Mouse (Mus musculus): ENCODE data around the gene Fcamr. TPM values are rescaled to one million over a fixed set of nuclear protein-coding genes. Genes with fewer than 3 reads are reported as not detected.

The Fcamr gene
- total RNA-seq (2021): not detected
- long read RNA-seq, experiment 1: 0 reads
- long read RNA-seq, experiment 2: 0 reads

- Histone ChIP-seq H3K4me3 (no peak within 1 kb of the TSS), H3K27ac (no peak within 1 kb of the TSS)
- no peak for DNase-seq (ENCODE audit: low spot score in 2 of 2)
- TF ChIP-seq CTCF (conservative IDR thresholded peaks at IDR 0.05): no peak
These were observed at the start of gene Fcamr for GRCm38 (mm10) chr1:130800602-130801001. TSS of gene Fcamr (plus strand) at chr1:130800902.

GRCm38 (mm10) chr1:130759689-130760088 lies 41.0 kb upstream of the Fcamr start:
- no peak for DNase-seq (ENCODE audit: low spot score in 2 of 2)
- no peak overlapping the region for H3K4me3 ChIP-seq
- no peak overlapping the region for H3K27ac ChIP-seq
- no peak for TF ChIP-seq CTCF (conservative IDR thresholded peaks at IDR 0.05)

GRCm38 (mm10) chr1:130761597-130761996 lies 39.1 kb upstream of the Fcamr start:
- H3K27ac ChIP-seq: no peak overlapping the region
- no peak for TF ChIP-seq CTCF (conservative IDR thresholded peaks at IDR 0.05)
- no peak for DNase-seq (ENCODE audit: low spot score in 2 of 2)
- H3K4me3 ChIP-seq: no peak overlapping the region

- Histone ChIP-seq H3K4me3 (no peak overlapping the region), H3K27ac (no peak overlapping the region)
- no peak for TF ChIP-seq CTCF (conservative IDR thresholded peaks at IDR 0.05)
- DNase-seq (ENCODE audit: low spot score in 2 of 2): no peak
These were observed 38.5 kb upstream of the Fcamr start for GRCm38 (mm10) chr1:130762045-130762760.

GRCm38 (mm10) chr1:130764027-130764461 lies 36.7 kb upstream of the Fcamr start:
- H3K27ac ChIP-seq: no peak overlapping the region
- no peak overlapping the region for H3K4me3 ChIP-seq
- TF ChIP-seq CTCF (conservative IDR thresholded peaks at IDR 0.05): no peak
- no peak for DNase-seq (ENCODE audit: low spot score in 2 of 2)

GRCm38 (mm10) chr1:130767066-130767465 lies 33.6 kb upstream of the Fcamr start:
- Histone ChIP-seq H3K27ac (no peak overlapping the region), H3K4me3 (no peak overlapping the region)
- no peak for TF ChIP-seq CTCF (conservative IDR thresholded peaks at IDR 0.05)
- DNase-seq (ENCODE audit: low spot score in 2 of 2): no peak

GRCm38 (mm10) chr1:130769925-130770324 lies 30.8 kb upstream of the Fcamr start:
- DNase-seq (ENCODE audit: low spot score in 2 of 2): no peak
- no peak overlapping the region for H3K4me3 ChIP-seq
- no peak overlapping the region for H3K27ac ChIP-seq
- TF ChIP-seq CTCF (conservative IDR thresholded peaks at IDR 0.05): no peak

- H3K27ac ChIP-seq: no peak overlapping the region
- H3K4me3 ChIP-seq: no peak overlapping the region
- no peak for DNase-seq (ENCODE audit: low spot score in 2 of 2)
- TF ChIP-seq CTCF (conservative IDR thresholded peaks at IDR 0.05): no peak
These were observed 30.2 kb upstream of the Fcamr start for GRCm38 (mm10) chr1:130770487-130770886.

- DNase-seq (ENCODE audit: low spot score in 2 of 2): no peak
- TF ChIP-seq CTCF (conservative IDR thresholded peaks at IDR 0.05): no peak
- Histone ChIP-seq H3K27ac (no peak overlapping the region), H3K4me3 (no peak overlapping the region)
These were observed 29.7 kb upstream of the Fcamr start for GRCm38 (mm10) chr1:130770981-130771494.

GRCm38 (mm10) chr1:130775234-130775633 lies 25.5 kb upstream of the Fcamr start:
- TF ChIP-seq CTCF (conservative IDR thresholded peaks at IDR 0.05): no peak
- H3K27ac ChIP-seq: no peak overlapping the region
- DNase-seq (ENCODE audit: low spot score in 2 of 2): no peak
- no peak overlapping the region for H3K4me3 ChIP-seq

GRCm38 (mm10) chr1:130775691-130776331 lies 24.9 kb upstream of the Fcamr start:
- TF ChIP-seq CTCF (conservative IDR thresholded peaks at IDR 0.05): no peak
- Histone ChIP-seq H3K27ac (no peak overlapping the region), H3K4me3 (no peak overlapping the region)
- DNase-seq (ENCODE audit: low spot score in 2 of 2): no peak

- no peak for DNase-seq (ENCODE audit: low spot score in 2 of 2)
- Histone ChIP-seq H3K27ac (no peak overlapping the region), H3K4me3 (no peak overlapping the region)
- TF ChIP-seq CTCF (conservative IDR thresholded peaks at IDR 0.05): peak; percentile 64
These were observed 24.1 kb upstream of the Fcamr start for GRCm38 (mm10) chr1:130776645-130777044.

- no peak overlapping the region for H3K27ac ChIP-seq
- DNase-seq (ENCODE audit: low spot score in 2 of 2): no peak
- no peak overlapping the region for H3K4me3 ChIP-seq
- no peak for TF ChIP-seq CTCF (conservative IDR thresholded peaks at IDR 0.05)
These were observed 20.8 kb upstream of the Fcamr start for GRCm38 (mm10) chr1:130779867-130780266.

GRCm38 (mm10) chr1:130784054-130784453 lies 16.6 kb upstream of the Fcamr start:
- peak; percentile 22 to 27 for DNase-seq (ENCODE audit: low spot score in 2 of 2)
- TF ChIP-seq CTCF (conservative IDR thresholded peaks at IDR 0.05): peak; percentile 82
- Histone ChIP-seq H3K4me3 (no peak overlapping the region), H3K27ac (no peak overlapping the region)
